Mouse (Mus musculus) left cerebral cortex, postnatal 25 days (tissue): Measurements from ENCODE around the gene Ppp1r12b. TPM values are rescaled to one million over a fixed set of nuclear protein-coding genes. Genes with fewer than 3 reads are reported as not detected.

Source experiments
- DNase-seq, 2 experiments: peaks; one replicate each; pipeline ENCODE4 v3.0.0; 2022; ENCODE audit warnings: low spot score in 2 of 2, mixed read lengths in 1 of 2
- intact Hi-C: fragments of 180-260 bp; cut with DNase I; formaldehyde crosslinking; loops from one replicate; pipeline ENCODE4 v1.15.1; 2025
- microRNA-seq, 2 experiments: library from miRNA; unstranded; fragments of <30 nt; microRNA quantifications; one replicate each; pipeline ENCODE4 v1.2.0; 2022
- total RNA-seq, 2 experiments: library from RNA; stranded (reverse); gene quantifications; 2 replicates each; pipeline ENCODE4 v1.2.3; 2021

The Ppp1r12b gene
- total RNA-seq, 2 experiments from 2014 or later, result 79.1 to 81.7 TPM

- DNase-seq, result no peak
- intact Hi-C loops, result no loop called here
Measured at GRCm38 (mm10) chr1:134709411-134710306, 246.1 kb downstream of the Ppp1r12b start.

GRCm38 (mm10) chr1:134708801-134709385 is 246.8 kb downstream of the Ppp1r12b start:
- intact Hi-C loops, result no loop called here
- peak; percentile 45 to 50 for DNase-seq

- intact Hi-C loops, result no loop called here
- DNase-seq, result no peak
Measured at GRCm38 (mm10) chr1:134708274-134708673, 247.5 kb downstream of the Ppp1r12b start.

- intact Hi-C loops, result no loop called here
- DNase-seq, result no peak
Measured at GRCm38 (mm10) chr1:134707516-134707915, 248.2 kb downstream of the Ppp1r12b start.

GRCm38 (mm10) chr1:134706549-134706948 is 249.2 kb downstream of the Ppp1r12b start:
- no peak for DNase-seq
- intact Hi-C loops, result no loop called here

Small RNAs within 50 kb of the gene (microRNA-seq; reads per million reads assigned to microRNA genes)
- gene Gm22232, result 0 reads per million in 2 experiments

Other genes with a start within 250 kb of the Ppp1r12b start
- 1 to 10 TPM; 2.7 to 3.1 TPM for gene Ube2t, start 6.6 kb upstream of the Ppp1r12b start, total RNA-seq
- gene Lgr6, start 149.3 kb upstream of the Ppp1r12b start, total RNA-seq, result 1 to 10 TPM; 1.5 to 2.1 TPM
- gene Ptpn7, start 176.8 kb upstream of the Ppp1r12b start, total RNA-seq, result 1 to 10 TPM in 1 of 2 experiments, under 1 TPM in 1; 0.16 to 1.0 TPM
- 100 to 1,000 TPM; 261 to 278 TPM for gene Arl8a, start 190.9 kb upstream of the Ppp1r12b start, total RNA-seq
- gene Gpr37l1, start 211.7 kb upstream of the Ppp1r12b start, total RNA-seq, result 100 to 1,000 TPM; 182 to 212 TPM